Mouse (Mus musculus) thymus, postnatal 10 days (tissue): ENCODE measurements around the gene Trim11.

Source experiments
- DNase-seq, 2 experiments: peaks; one replicate each; pipeline ENCODE4 v3.0.0; 2021; ENCODE audit warnings: low spot score in 2 of 2

Trim11 gene

GRCm38 (mm10) chr11:58980381-58980990 is 2.6 kb downstream of the Trim11 start:
- no peak for DNase-seq

- DNase-seq = peak; percentile 81 to 88
Measured at GRCm38 (mm10) chr11:58981541-58982447, 3.9 kb downstream of the Trim11 start.

GRCm38 (mm10) chr11:58982471-58983097 is 4.7 kb downstream of the Trim11 start:
- DNase-seq = peak; percentile 67 to 72

- no peak for DNase-seq
Measured at GRCm38 (mm10) chr11:58983691-58984341, 5.9 kb downstream of the Trim11 start.

GRCm38 (mm10) chr11:58984657-58985056 is 6.8 kb downstream of the Trim11 start:
- peak; percentile 38 to 42 for DNase-seq

- DNase-seq = no peak
Measured at GRCm38 (mm10) chr11:58985299-58985917, 7.5 kb downstream of the Trim11 start.

- no peak for DNase-seq
Measured at GRCm38 (mm10) chr11:58989166-58989565, 11.3 kb downstream of the Trim11 start.

- no peak for DNase-seq
Measured at GRCm38 (mm10) chr11:58990141-58990540, 12.2 kb downstream of the Trim11 start.

GRCm38 (mm10) chr11:58990794-58991193 is 12.9 kb downstream of the Trim11 start:
- no peak for DNase-seq

GRCm38 (mm10) chr11:58991911-58992310 is 14.0 kb downstream of the Trim11 start:
- no peak for DNase-seq

- no peak for DNase-seq
Measured at GRCm38 (mm10) chr11:58993091-58993670, 15.3 kb downstream of the Trim11 start.

- DNase-seq = peak; percentile 49 to 64
Measured at GRCm38 (mm10) chr11:58994337-58994826, 16.5 kb downstream of the Trim11 start.

GRCm38 (mm10) chr11:58995061-58995806 is 17.3 kb downstream of the Trim11 start:
- DNase-seq = no peak

GRCm38 (mm10) chr11:58995807-58996370 is 18.0 kb downstream of the Trim11 start:
- DNase-seq = peak; percentile 67 to 73

- DNase-seq = no peak
Measured at GRCm38 (mm10) chr11:58997541-58997940, 19.6 kb downstream of the Trim11 start.

- DNase-seq = no peak
Measured at GRCm38 (mm10) chr11:58999158-58999557, 21.3 kb downstream of the Trim11 start.

- no peak for DNase-seq
Measured at GRCm38 (mm10) chr11:58999830-59000229, 21.9 kb downstream of the Trim11 start.

- no peak for DNase-seq
Measured at GRCm38 (mm10) chr11:59000635-59001034, 22.7 kb downstream of the Trim11 start.

GRCm38 (mm10) chr11:59002327-59003079 is 24.6 kb downstream of the Trim11 start:
- DNase-seq = no peak
